8 mouse cellular contexts compared by ENCODE assay signal in genomic region chr5:125476286-125476625, GRCm38 (mm10). TPM values are rescaled to one million over a fixed set of nuclear protein-coding genes. Genes with fewer than 3 reads are reported as not detected.
A peak's percentile ranks its signal among the peaks of the same experiment; 100 is the strongest.
DNase-seq lines count a peak whose midpoint lies in the region; ATAC-seq lines count a peak whose summit lies in the region.

No protein-coding gene starts in this region.

- no peaks in the 10 kb centered on the region for H3K9me3 ChIP-seq in megakaryocyte, embryonic 14.5 days
- H3K9me3 ChIP-seq in forebrain, embryonic 10.5 days: no peaks in the 10 kb centered on the region
- no peaks in the 10 kb centered on the region for H3K9me3 ChIP-seq in limb, embryonic 10.5 days (replicated peaks)
- H3K9me3 ChIP-seq in neural tube, embryonic 14.5 days (ENCODE audit: control insufficient read depth, low read length): no peaks in the 10 kb centered on the region

- H3K27me3 ChIP-seq in megakaryocyte, embryonic 14.5 days (replicated peaks): no peaks in the 10 kb centered on the region
- H3K27me3 ChIP-seq in forebrain, embryonic 10.5 days (ENCODE audit: poor library complexity, severe bottlenecking): no peaks in the 10 kb centered on the region
- H3K27me3 ChIP-seq in limb, embryonic 10.5 days (ENCODE audit: low read depth, poor library complexity, severe bottlenecking): no peaks in the 10 kb centered on the region
- H3K27me3 ChIP-seq in neural tube, embryonic 14.5 days (ENCODE audit: control insufficient read depth, insufficient read depth, low read length): no peaks in the 10 kb centered on the region

- WGBS in forebrain, embryonic 10.5 days: 19% methylated on average over 5 of the region's 5 CpGs
- WGBS in limb, embryonic 10.5 days: 18% methylated on average over 5 of the region's 5 CpGs
- WGBS in neural tube, embryonic 14.5 days: 10% methylated on average over 5 of the region's 5 CpGs

- DNase-seq in embryo, embryonic 10 days (ENCODE audit: low spot score): peak; percentile 18
- DNase-seq in embryo, embryonic 9.5 days (ENCODE audit: extremely low spot score): no peak
- DNase-seq in forebrain, embryonic 10.5 days (ENCODE audit: extremely low spot score, low spot score): no peak
- no peak for DNase-seq in limb, embryonic 10.5 days (ENCODE audit: low spot score)
- no peak for DNase-seq in ovary, postnatal 36 days (ENCODE audit: low spot score)

- peaks cover 39% of the 10 kb centered on the region for H3K36me3 ChIP-seq in megakaryocyte, embryonic 14.5 days (replicated peaks; ENCODE audit: low read length)
- peaks cover 30% of the 10 kb centered on the region for H3K36me3 ChIP-seq in forebrain, embryonic 10.5 days (replicated peaks)
- H3K36me3 ChIP-seq in limb, embryonic 10.5 days: peaks cover 25% of the 10 kb centered on the region
- no peaks in the 10 kb centered on the region for H3K36me3 ChIP-seq in neural tube, embryonic 14.5 days (ENCODE audit: control insufficient read depth, insufficient read depth, low read length)

- peaks cover 60% of the 10 kb centered on the region for H3K4me1 ChIP-seq in megakaryocyte, embryonic 14.5 days
- H3K4me1 ChIP-seq in forebrain, embryonic 10.5 days: peaks cover 42% of the 10 kb centered on the region
- peaks cover 36% of the 10 kb centered on the region for H3K4me1 ChIP-seq in limb, embryonic 10.5 days
- H3K4me1 ChIP-seq in neural tube, embryonic 14.5 days (ENCODE audit: control insufficient read depth, insufficient read depth, low read length): peaks cover 18% of the 10 kb centered on the region

- H3K4me2 ChIP-seq in neural tube, embryonic 14.5 days (ENCODE audit: low read depth, low read length): peak overlapping the region; percentile 92

- H3K9ac ChIP-seq in neural tube, embryonic 14.5 days (replicated peaks; ENCODE audit: low read depth, low read length): peak overlapping the region; percentile 75

- peak overlapping the region; percentile 85 for H3K27ac ChIP-seq in forebrain, embryonic 10.5 days
- H3K27ac ChIP-seq in limb, embryonic 10.5 days: peak overlapping the region; percentile 84
- H3K27ac ChIP-seq in neural tube, embryonic 14.5 days (ENCODE audit: low read depth, low read length): peak overlapping the region; percentile 62

- H3K4me3 ChIP-seq in megakaryocyte, embryonic 14.5 days (replicated peaks): peak overlapping the region; percentile 98
- peak overlapping the region; percentile 78 for H3K4me3 ChIP-seq in forebrain, embryonic 10.5 days
- peak overlapping the region; percentile 79 for H3K4me3 ChIP-seq in limb, embryonic 10.5 days
- H3K4me3 ChIP-seq in neural tube, embryonic 14.5 days (ENCODE audit: low read depth, low read length): peak overlapping the region; percentile 64

- ATAC-seq in megakaryocyte, adult 5-6 weeks (ENCODE audit: poor library complexity, severe bottlenecking): no peak
- no peak; the same call in 1 of the 2 replicates for ATAC-seq in neural tube, embryonic 14.5 days (ENCODE audit: low read depth)

RNA-seq across cellular contexts. Expression of gene Aacs, which starts 0.6 kb away (rescaled TPM):
- 55.1 and 59.7 TPM in 2 replicates for polyA plus RNA-seq in megakaryocyte, embryonic 14.5 days (2012; ENCODE audit: insufficient read depth, low replicate concordance)
- total RNA-seq in megakaryocyte, adult 5-6 weeks (2015): 6.5 and 6.7 TPM in 2 replicates
- total RNA-seq in megakaryocyte, adult 5-6 weeks (2017): 17.0 and 19.7 TPM in 2 replicates
- polyA plus RNA-seq in forebrain, embryonic 10.5 days (2016; fragmentation: Nextera tagmentation; extraction: Ambion mirVana): 58.5 and 58.6 TPM in 2 replicates
- polyA plus RNA-seq in limb, embryonic 10.5 days (2016; fragmentation: Nextera tagmentation; extraction: Ambion mirVana): 56.7 and 57.9 TPM in 2 replicates
- 78.9 and 79.8 TPM in 2 replicates for polyA plus RNA-seq in neural tube, embryonic 14.5 days (2014; fragmentation: Nextera tagmentation; extraction: Ambion mirVana)

RNA-seq across cellular contexts. Expression of gene Bri3bp, which starts 34.9 kb away (rescaled TPM):
- polyA plus RNA-seq in megakaryocyte, embryonic 14.5 days (2012; ENCODE audit: insufficient read depth, low replicate concordance): 36.3 and 36.5 TPM in 2 replicates
- total RNA-seq in megakaryocyte, adult 5-6 weeks (2015): 46.8 and 49.2 TPM in 2 replicates
- total RNA-seq in megakaryocyte, adult 5-6 weeks (2017): 19.7 and 26.3 TPM in 2 replicates
- 56.5 and 57.6 TPM in 2 replicates for polyA plus RNA-seq in forebrain, embryonic 10.5 days (2016; fragmentation: Nextera tagmentation; extraction: Ambion mirVana)
- 52.1 and 59.0 TPM in 2 replicates for polyA plus RNA-seq in limb, embryonic 10.5 days (2016; fragmentation: Nextera tagmentation; extraction: Ambion mirVana)
- 34.5 and 40.5 TPM in 2 replicates for polyA plus RNA-seq in neural tube, embryonic 14.5 days (2014; fragmentation: Nextera tagmentation; extraction: Ambion mirVana)

RNA-seq across cellular contexts. Expression of gene Dhx37, which starts 42.3 kb away (rescaled TPM):
- 14.4 and 23.5 TPM in 2 replicates for polyA plus RNA-seq in megakaryocyte, embryonic 14.5 days (2012; ENCODE audit: insufficient read depth, low replicate concordance)
- 6.6 and 13.9 TPM in 2 replicates for total RNA-seq in megakaryocyte, adult 5-6 weeks (2015)
- 15.7 and 29.0 TPM in 2 replicates for total RNA-seq in megakaryocyte, adult 5-6 weeks (2017)
- polyA plus RNA-seq in forebrain, embryonic 10.5 days (2016; fragmentation: Nextera tagmentation; extraction: Ambion mirVana): 21.4 and 22.2 TPM in 2 replicates
- polyA plus RNA-seq in limb, embryonic 10.5 days (2016; fragmentation: Nextera tagmentation; extraction: Ambion mirVana): 23.5 and 25.5 TPM in 2 replicates
- polyA plus RNA-seq in neural tube, embryonic 14.5 days (2014; fragmentation: Nextera tagmentation; extraction: Ambion mirVana): 8.5 and 8.6 TPM in 2 replicates

RNA-seq across cellular contexts. Expression of gene Tmem132b, which starts 55.3 kb away (rescaled TPM):
- polyA plus RNA-seq in megakaryocyte, embryonic 14.5 days (2012; ENCODE audit: insufficient read depth, low replicate concordance): not detected in 2 replicates
- not detected in 2 replicates for total RNA-seq in megakaryocyte, adult 5-6 weeks (2015)
- 0.07 and 0.28 TPM in 2 replicates for total RNA-seq in megakaryocyte, adult 5-6 weeks (2017)
- 0.20 and 0.27 TPM in 2 replicates for polyA plus RNA-seq in forebrain, embryonic 10.5 days (2016; fragmentation: Nextera tagmentation; extraction: Ambion mirVana)
- 0.03 TPM in 1 of 2 replicates, not detected in the other for polyA plus RNA-seq in limb, embryonic 10.5 days (2016; fragmentation: Nextera tagmentation; extraction: Ambion mirVana)
- polyA plus RNA-seq in neural tube, embryonic 14.5 days (2014; fragmentation: Nextera tagmentation; extraction: Ambion mirVana): 5.5 and 6.2 TPM in 2 replicates
